Mouse (Mus musculus) limb, embryonic 10.5 days (tissue): ENCODE data around the gene Crim1. TPM values are rescaled to one million over a fixed set of nuclear protein-coding genes. Genes with fewer than 3 reads are reported as not detected.

ENCODE experiments used
- DNase-seq: peaks from one replicate; pipeline ENCODE4 v3.0.0-alpha.2; 2017; ENCODE audit warnings: low spot score
- H3K27ac ChIP-seq: fragments of 300-500 bp; sonication (generic); 2 replicates; pipeline ENCODE4 v1.5.1; 2016; ENCODE audit warnings: mild to moderate bottlenecking
- H3K27me3 ChIP-seq: fragments of 300-500 bp; sonication (generic); 2 replicates; pipeline ENCODE4 v1.6.1; 2016; ENCODE audit warnings: low read depth, mild to moderate bottlenecking; ENCODE audit not compliant: poor library complexity, severe bottlenecking
- H3K36me3 ChIP-seq: fragments of 300-500 bp; sonication (generic); 2 replicates; pipeline ENCODE4 v1.6.1; 2016; ENCODE audit warnings: mild to moderate bottlenecking, moderate library complexity
- H3K4me1 ChIP-seq: fragments of 300-500 bp; sonication (generic); 2 replicates; pipeline ENCODE4 v1.6.1; 2016
- H3K4me3 ChIP-seq: fragments of 300-500 bp; sonication (generic); 2 replicates; pipeline ENCODE4 v1.5.1; 2016; ENCODE audit warnings: mild to moderate bottlenecking, moderate library complexity
- H3K9me3 ChIP-seq: fragments of 300-500 bp; sonication (generic); replicated peaks from 2 replicates; pipeline ENCODE4 v1.6.1; 2016; ENCODE audit warnings: mild to moderate bottlenecking
- WGBS: fragments of 180-500 bp; shearing (Covaris S2); methylation state at CpG from one replicate; pipeline ENCODE4 v1.1.7; 2016; 5-methylcytosine and 5-hydroxymethylcytosine counted together
- polyA plus RNA-seq: library from polyadenylated mRNA; unstranded; fragments of >200 nt; fragmentation: Nextera tagmentation; extraction: Ambion mirVana; gene quantifications from 2 replicates; pipeline ENCODE4 v1.2.1, GENCODE M21; 2016

Gene Crim1
- polyA plus RNA-seq, 1 experiment from 2014 or later, result 2.2 TPM

DNA sequence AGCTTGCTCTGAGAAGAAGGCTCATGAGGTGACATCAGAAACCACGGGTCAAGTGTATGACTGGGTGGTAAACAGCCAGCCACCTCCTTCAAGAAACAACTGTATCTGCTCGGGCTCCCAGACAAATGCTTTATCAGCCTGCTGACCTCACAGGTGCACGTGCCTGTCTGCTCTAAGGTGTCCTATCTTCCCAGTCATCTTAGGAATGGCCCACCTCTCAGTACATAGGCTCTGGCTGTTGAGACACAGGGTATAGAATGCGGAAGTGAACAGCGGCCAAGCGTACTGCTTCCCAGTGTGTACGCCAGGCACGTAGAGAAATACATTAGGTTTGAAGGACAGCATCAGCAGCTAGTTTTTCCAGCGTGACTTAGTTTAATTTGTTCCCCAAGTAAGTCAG, 106.4 kb downstream of the Crim1 start:
- H3K9me3 ChIP-seq, result no peaks in the 10 kb centered on the region
- H3K27me3 ChIP-seq, result no peaks in the 10 kb centered on the region
- DNase-seq, result no peak
- peaks cover 3% of the 10 kb centered on the region; the same call in 1 of the 2 replicates for H3K36me3 ChIP-seq
- H3K4me1 ChIP-seq, result no peaks in the 10 kb centered on the region
- no peak overlapping the region for H3K27ac ChIP-seq
- WGBS, result 92% methylated on average over 9 of the region's 9 CpGs
- no peak overlapping the region for H3K4me3 ChIP-seq

DNA sequence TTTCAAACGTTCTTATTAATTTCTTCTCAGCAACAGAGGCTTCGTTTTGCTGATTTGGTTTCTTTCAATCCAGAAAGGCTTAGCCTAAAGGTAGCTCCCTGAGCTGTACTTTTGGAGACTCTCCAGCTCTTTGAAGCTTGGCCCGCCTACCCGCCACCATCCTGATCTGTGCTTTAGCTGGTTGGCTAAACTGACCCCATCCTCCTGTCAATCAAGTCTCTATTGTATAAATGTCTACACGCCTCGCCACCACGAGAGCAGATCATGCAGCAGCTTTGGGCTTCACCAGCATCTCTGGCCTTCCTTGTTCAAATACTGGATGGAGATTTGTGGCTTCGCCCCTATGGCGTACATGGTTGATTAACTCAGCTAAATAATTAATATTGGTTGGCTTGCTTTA, 108.2 kb downstream of the Crim1 start:
- Histone ChIP-seq H3K27me3 (no peaks in the 10 kb centered on the region), H3K4me3 (no peak overlapping the region), H3K9me3 (no peaks in the 10 kb centered on the region), H3K36me3 (peaks cover 3% of the 10 kb centered on the region; the same call in 1 of the 2 replicates), H3K27ac (no peak overlapping the region), H3K4me1 (no peaks in the 10 kb centered on the region)
- no peak for DNase-seq
- 95% methylated on average over 9 of the region's 9 CpGs for WGBS

DNA sequence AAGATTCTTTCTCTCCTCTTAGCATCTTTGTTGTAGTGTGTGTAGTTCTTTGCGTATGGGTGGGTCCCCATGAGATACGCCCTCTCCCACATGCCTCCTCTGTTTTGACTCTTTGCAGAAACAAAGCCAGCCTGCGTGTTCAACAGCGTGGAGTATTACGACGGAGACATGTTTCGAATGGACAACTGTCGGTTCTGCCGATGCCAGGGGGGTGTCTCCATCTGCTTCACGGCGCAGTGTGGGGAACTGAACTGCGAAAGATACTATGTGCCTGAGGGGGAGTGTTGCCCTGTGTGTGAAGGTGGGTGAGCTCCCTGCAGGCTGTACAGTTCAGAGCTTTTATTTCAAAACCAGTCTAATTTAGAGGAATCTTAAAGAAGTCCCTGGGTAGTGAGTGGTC, 113.0 kb downstream of the Crim1 start:
- H3K4me3 ChIP-seq, result no peak overlapping the region
- H3K9me3 ChIP-seq, result no peaks in the 10 kb centered on the region
- 96% methylated on average over 12 of the region's 12 CpGs for WGBS
- no peaks in the 10 kb centered on the region for H3K27me3 ChIP-seq
- H3K27ac ChIP-seq, result no peak overlapping the region
- no peak for DNase-seq
- H3K4me1 ChIP-seq, result 0 out of 2 replicates have a peak, but pooled peaks cover 3% of the 10 kb centered on the region
- peaks cover 19% of the 10 kb centered on the region; the same call in 1 of the 2 replicates for H3K36me3 ChIP-seq

DNA sequence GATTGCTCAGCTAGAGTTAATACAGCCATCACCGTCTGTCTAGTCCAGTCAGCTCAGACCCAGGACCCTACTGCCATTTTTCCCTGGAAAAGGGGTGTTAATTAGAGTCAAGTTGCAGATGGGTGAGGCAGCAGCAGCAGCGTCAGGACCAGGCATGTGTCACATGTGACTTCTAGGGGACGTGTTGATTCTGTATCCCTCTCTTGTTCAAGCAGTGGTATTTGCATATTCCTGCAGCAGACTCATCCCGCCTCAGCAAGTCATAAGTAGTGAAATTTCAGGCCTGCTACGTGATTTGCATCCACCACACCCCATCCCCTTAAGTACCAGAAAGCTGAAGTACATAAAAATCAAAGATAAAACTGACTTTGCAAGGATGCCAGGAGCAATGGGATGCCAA, 113.6 kb downstream of the Crim1 start:
- 67% methylated on average over 5 of the region's 5 CpGs for WGBS
- 0 out of 2 replicates have a peak, but pooled peaks cover 3% of the 10 kb centered on the region for H3K4me1 ChIP-seq
- H3K27ac ChIP-seq, result no peak overlapping the region
- peaks cover 16% of the 10 kb centered on the region; the same call in 1 of the 2 replicates for H3K36me3 ChIP-seq
- no peak overlapping the region for H3K4me3 ChIP-seq
- H3K9me3 ChIP-seq, result no peaks in the 10 kb centered on the region
- H3K27me3 ChIP-seq, result no peaks in the 10 kb centered on the region
- DNase-seq, result no peak

DNA sequence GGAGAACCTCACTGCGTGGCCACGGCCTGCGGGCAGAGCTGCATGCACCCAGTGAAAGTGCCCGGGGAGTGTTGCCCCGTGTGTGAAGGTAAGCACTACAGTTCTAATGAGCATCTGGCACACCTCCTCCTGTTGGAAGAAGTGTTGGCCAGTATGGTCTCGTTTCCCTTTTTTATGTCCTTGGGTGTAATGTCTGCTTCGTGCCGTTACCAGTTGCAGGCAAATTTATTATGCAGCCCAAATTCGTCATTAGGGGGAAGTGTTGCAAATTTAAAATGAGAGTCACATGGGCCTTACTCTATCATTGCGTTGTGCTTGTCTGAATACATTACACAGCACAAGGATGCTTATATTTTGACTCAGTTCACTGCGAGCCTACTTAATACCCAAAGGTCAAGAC, 115.6 kb downstream of the Crim1 start:
- Histone ChIP-seq H3K36me3 (peaks cover 20% of the 10 kb centered on the region; the same call in 1 of the 2 replicates), H3K27ac (no peak overlapping the region), H3K27me3 (no peaks in the 10 kb centered on the region), H3K4me3 (no peak overlapping the region), H3K9me3 (no peaks in the 10 kb centered on the region), H3K4me1 (0 out of 2 replicates have a peak, but pooled peaks cover 3% of the 10 kb centered on the region)
- WGBS, result 85% methylated on average over 11 of the region's 11 CpGs
- no peak for DNase-seq

DNA sequence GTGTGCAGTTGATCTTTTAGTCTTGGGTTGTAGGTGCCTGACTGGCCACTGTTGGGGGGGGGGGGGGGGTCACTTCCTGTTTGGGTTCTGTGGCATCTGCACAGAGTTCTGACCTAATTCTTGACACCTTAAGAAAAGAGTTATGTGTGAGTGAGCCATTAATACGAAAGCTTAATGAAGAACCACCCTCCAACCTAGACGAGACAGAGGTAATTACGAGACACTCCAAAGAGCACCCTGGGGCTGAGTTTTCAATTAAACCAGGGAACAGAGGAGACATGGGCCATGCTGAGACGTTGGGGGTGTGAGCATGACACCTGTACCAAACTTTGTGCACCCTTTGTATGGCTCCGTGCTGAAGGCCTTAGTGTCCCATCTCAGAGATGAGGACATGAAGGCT, 117.3 kb downstream of the Crim1 start:
- H3K27me3 ChIP-seq, result no peaks in the 10 kb centered on the region
- H3K9me3 ChIP-seq, result no peaks in the 10 kb centered on the region
- H3K4me3 ChIP-seq, result no peak overlapping the region
- H3K27ac ChIP-seq, result no peak overlapping the region
- H3K36me3 ChIP-seq, result peaks cover 20% of the 10 kb centered on the region; the same call in 1 of the 2 replicates
- H3K4me1 ChIP-seq, result 0 out of 2 replicates have a peak, but pooled peaks cover 3% of the 10 kb centered on the region
- WGBS, result 71% methylated on average over 5 of the region's 5 CpGs
- no peak for DNase-seq

DNA sequence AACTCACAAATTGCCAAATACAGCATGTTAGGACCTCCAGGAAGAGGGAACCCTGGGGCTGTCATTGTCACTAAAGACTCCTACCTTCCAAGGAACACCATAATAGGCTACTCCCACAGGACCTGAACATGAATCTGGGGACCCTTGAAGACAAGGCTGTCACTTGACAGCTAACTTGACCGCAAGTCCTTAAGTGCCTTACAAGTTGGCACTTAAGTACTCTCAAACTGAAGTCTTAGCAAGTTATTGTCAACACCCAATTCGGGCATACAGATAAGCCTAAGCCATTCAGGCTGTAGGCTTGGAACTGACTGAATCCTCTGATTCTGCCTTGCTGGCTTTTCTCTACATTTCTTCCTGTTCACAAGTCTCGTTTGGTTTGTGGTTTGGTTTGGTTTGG, 118.8 kb downstream of the Crim1 start:
- DNase-seq, result no peak
- 85% methylated on average over 3 of the region's 3 CpGs for WGBS

DNA sequence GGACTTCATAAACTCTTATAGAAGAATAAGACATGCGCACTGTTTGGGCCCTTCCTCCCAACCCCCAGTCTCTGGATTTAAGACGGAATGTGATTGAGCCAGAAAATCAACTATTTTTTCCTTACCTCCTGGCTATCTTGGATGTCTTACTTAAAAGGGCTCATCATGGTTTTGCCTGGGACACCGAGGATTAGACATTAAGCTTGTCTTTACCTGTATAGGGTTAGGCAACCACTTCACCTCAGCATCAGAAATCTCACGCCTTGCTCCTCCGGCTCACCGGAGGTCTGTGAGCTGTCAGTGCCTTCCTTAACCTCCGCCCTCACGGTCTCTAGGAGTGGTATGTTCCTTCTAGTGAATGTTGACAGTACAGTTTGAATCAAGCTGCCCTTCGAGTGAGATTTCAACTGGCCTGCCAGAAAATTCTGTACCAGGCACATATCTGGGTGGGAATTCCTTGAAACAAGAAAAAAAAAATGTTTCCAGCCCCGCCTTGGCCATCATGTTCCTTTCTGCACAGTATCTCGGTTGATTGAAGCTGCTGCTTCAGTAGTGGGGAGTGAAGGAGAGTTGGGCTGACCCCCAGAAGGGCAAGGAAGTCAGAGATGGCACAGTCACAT, 121.3 kb downstream of the Crim1 start:
- Histone ChIP-seq H3K27ac (no peak overlapping the region), H3K4me1 (no peaks in the 10 kb centered on the region), H3K27me3 (no peaks in the 10 kb centered on the region), H3K9me3 (no peaks in the 10 kb centered on the region), H3K36me3 (peaks cover 6% of the 10 kb centered on the region; the same call in 1 of the 2 replicates), H3K4me3 (no peak overlapping the region)
- WGBS, result 89% methylated on average over 11 of the region's 11 CpGs
- no peak for DNase-seq

More for the DNA sequence above, 118.8 kb downstream of the Crim1 start:
- Histone ChIP-seq H3K36me3 (peaks cover 17% of the 10 kb centered on the region; the same call in 1 of the 2 replicates), H3K27me3 (no peaks in the 10 kb centered on the region), H3K9me3 (no peaks in the 10 kb centered on the region), H3K4me3 (no peak overlapping the region), H3K4me1 (0 out of 2 replicates have a peak, but pooled peaks cover 3% of the 10 kb centered on the region), H3K27ac (no peak overlapping the region)

DNA sequence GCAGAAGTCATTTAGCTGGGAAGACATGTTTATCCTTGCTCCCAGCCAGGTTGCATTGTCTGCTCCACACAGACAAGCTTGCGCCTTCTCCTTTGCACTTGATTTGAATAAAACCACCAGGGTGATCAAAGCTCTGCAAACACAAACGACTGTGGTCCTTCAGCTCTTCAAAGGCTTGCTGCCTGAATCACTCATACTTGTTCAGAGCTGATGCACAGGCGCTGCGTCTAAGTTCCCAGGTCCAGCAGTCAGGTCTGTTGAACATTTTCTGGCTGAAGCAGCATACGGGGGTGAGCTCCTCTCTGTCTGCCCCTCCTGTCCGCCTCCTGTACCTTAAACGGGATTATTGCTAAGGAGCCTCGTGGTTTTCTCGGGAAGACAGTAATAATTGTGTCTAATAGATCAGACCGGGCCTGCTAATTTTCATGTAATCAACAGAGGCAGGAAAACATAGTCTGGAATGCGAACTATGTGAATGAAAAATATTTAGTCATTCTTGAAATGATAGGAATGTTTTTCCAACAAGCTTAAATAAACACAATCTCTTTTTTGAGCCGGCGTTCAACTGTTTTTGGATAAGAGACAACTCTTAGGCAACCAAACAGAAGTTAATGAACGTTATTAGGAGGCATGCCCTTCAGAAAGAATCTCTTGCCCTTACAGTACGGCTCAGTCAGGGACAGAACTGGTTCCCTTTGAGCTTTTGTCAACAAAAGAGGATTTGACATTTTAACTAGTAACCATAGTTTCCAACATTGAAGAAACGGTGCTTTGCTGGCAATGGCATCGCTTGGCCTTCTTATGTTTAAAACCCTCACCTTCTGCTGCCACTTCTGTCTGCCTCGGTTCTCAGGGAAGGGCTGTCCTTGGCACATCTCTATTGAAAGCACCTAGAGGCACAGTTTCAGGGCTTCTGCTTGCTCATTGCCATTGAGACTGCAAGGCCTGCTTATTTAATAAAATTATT, 122.6 kb downstream of the Crim1 start:
- DNase-seq, result no peak
- no peaks in the 10 kb centered on the region for H3K27me3 ChIP-seq
- no peak overlapping the region for H3K4me3 ChIP-seq
- no peaks in the 10 kb centered on the region for H3K9me3 ChIP-seq
- H3K36me3 ChIP-seq, result peaks cover 3% of the 10 kb centered on the region; the same call in 1 of the 2 replicates
- no peak overlapping the region for H3K27ac ChIP-seq
- H3K4me1 ChIP-seq, result no peaks in the 10 kb centered on the region
- 66% methylated on average over 18 of the region's 18 CpGs for WGBS

DNA sequence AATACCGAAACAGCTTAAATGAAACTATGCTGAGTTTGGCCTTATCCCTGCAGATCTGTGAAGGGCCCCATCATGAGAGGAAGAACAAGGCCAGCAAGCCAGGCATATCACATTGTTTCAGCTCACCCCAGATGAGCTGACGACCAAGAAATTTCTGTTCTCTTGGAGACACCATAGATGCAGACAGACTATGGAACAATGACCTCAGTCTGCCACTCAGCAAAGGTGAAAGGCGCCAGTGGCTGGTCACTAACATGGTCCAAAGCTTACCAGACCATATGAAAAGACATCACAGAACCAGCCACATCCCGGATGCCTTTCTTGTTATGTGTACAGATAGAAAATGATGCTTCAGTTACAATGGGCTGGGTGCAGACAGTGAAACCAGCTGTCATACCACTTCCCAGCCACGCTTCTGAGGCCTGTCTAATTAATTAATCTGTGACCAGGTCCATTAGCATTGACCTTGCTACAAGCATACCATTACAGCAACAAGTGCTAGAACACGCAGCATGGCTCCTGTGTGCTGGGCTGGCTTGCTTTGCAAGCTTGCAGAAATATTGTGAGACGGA, 125.8 kb downstream of the Crim1 start:
- WGBS, result 87% methylated on average over 7 of the region's 7 CpGs
- DNase-seq, result no peak
- Histone ChIP-seq H3K27me3 (no peaks in the 10 kb centered on the region), H3K9me3 (no peaks in the 10 kb centered on the region), H3K4me1 (0 out of 2 replicates have a peak, but pooled peaks cover 4% of the 10 kb centered on the region), H3K27ac (no peak overlapping the region), H3K4me3 (no peak overlapping the region), H3K36me3 (no peaks in the 10 kb centered on the region)

DNA sequence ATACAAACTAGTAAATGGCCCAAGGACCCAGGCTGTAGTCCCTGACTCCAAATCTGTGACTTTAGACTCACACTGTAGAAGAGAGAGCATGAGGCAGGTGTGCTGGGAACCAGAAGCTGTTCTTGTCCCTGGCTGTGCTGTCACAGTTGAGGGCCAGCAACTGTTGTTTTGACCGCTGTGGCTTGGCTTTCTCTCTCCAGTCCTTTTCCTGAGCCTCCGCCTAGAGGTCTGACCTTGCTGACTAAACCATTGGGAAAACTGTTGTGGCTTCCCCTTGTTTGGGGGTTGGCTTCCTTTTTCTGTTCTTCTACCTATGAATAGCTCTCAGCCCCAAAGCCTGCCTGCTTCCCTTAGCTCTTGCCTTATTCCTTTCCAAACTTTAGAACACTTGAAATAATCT, 126.3 kb downstream of the Crim1 start:
- H3K27ac ChIP-seq, result no peak overlapping the region
- H3K27me3 ChIP-seq, result no peaks in the 10 kb centered on the region
- no peak for DNase-seq
- WGBS, result 87% methylated on average over 2 of the region's 2 CpGs
- H3K4me3 ChIP-seq, result no peak overlapping the region
- no peaks in the 10 kb centered on the region for H3K9me3 ChIP-seq
- no peaks in the 10 kb centered on the region for H3K36me3 ChIP-seq
- H3K4me1 ChIP-seq, result 0 out of 2 replicates have a peak, but pooled peaks cover 4% of the 10 kb centered on the region

DNA sequence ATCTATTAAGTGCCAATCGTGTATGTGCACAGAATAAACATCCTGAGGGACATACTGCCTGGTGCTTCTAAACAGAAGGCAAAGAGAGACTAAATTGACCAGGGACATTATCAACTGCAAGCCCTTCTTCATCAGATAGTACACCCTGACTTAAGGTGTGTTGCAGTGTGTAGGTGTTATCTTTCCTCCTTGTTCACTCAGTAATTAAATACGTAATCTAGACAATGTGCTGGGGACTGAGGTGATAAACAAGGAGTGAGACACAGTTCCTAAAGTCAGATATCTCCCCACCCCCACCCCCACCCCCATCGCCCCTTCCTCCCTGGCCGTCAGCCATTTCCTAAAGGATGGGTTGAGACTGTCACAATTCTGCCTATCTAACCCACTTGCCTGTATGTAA, 127.1 kb downstream of the Crim1 start:
- no peaks in the 10 kb centered on the region for H3K9me3 ChIP-seq
- DNase-seq, result no peak
- H3K4me3 ChIP-seq, result no peak overlapping the region
- H3K4me1 ChIP-seq, result 0 out of 2 replicates have a peak, but pooled peaks cover 4% of the 10 kb centered on the region
- H3K27me3 ChIP-seq, result no peaks in the 10 kb centered on the region
- H3K27ac ChIP-seq, result no peak overlapping the region
- WGBS, result 67% methylated on average over 4 of the region's 4 CpGs
- H3K36me3 ChIP-seq, result no peaks in the 10 kb centered on the region
